Comparison of ENCODE assay signal across 15 mouse cellular contexts in genomic region chr17:72118376-72118775, GRCm38 (mm10).
DNase-seq lines count a peak whose midpoint lies in the region; ATAC-seq and TF ChIP-seq lines count a peak whose summit lies in the region.
"Had no signal": no experiment of that assay in that cellular context is flagged by ENCODE, and none has a peak within 500 bp of the region (broad histone marks: within the 10 kb centered on the region; RNA-seq: fewer than 3 reads in every experiment).

No protein-coding gene starts in this region.

- TF ChIP-seq POLR2A in kidney, adult 2 months (IDR thresholded peaks at IDR 0.05; ENCODE audit: low read depth, low read length) = no peak
- no peak for TF ChIP-seq POLR2A in testis, adult 2 months (IDR thresholded peaks at IDR 0.05; ENCODE audit: control insufficient read depth, low read depth, low read length)

- H3K4me3 ChIP-seq in kidney, adult 2 months (ENCODE audit: insufficient read depth, low read depth, low read length) = no peak overlapping the region
- no peak overlapping the region for H3K4me3 ChIP-seq in kidney, embryonic 15.5 days (replicated peaks)
- H3K4me3 ChIP-seq in testis, adult 2 months (ENCODE audit: control insufficient read depth, low read depth, low read length) = peak overlapping the region; percentile 18
- H3K4me3 ChIP-seq in midbrain, embryonic 16.5 days (ENCODE audit: low read depth, low read length) = no peak overlapping the region
- no peak overlapping the region for H3K4me3 ChIP-seq in embryonic facial prominence, embryonic 10.5 days
- H3K4me3 ChIP-seq: heart, embryonic 15.5 days; hindbrain, embryonic 10.5 days; limb, embryonic 13.5 days; liver, embryonic 15.5 days; neural tube, embryonic 13.5 days had no signal

- H3K9me3 ChIP-seq in kidney, embryonic 15.5 days (replicated peaks) = no peaks in the 10 kb centered on the region
- no peaks in the 10 kb centered on the region for H3K9me3 ChIP-seq in midbrain, embryonic 16.5 days (replicated peaks; ENCODE audit: control insufficient read depth, low read length, poor library complexity, severe bottlenecking)
- no peaks in the 10 kb centered on the region for H3K9me3 ChIP-seq in embryonic facial prominence, embryonic 10.5 days
- H3K9me3 ChIP-seq: heart, embryonic 15.5 days; hindbrain, embryonic 10.5 days; liver, embryonic 15.5 days had no signal

- no peak for TF ChIP-seq CTCF in kidney, adult 2 months (conservative IDR thresholded peaks at IDR 0.05; ENCODE audit: insufficient read depth, insufficient read length, low read depth, low read length)
- no peak for TF ChIP-seq CTCF in testis, adult 2 months (IDR thresholded peaks at IDR 0.05; ENCODE audit: control insufficient read depth, insufficient read depth, insufficient replicate concordance, low read depth, low read length)

- no peak overlapping the region for H3K4me2 ChIP-seq in kidney, embryonic 15.5 days
- H3K4me2 ChIP-seq in midbrain, embryonic 16.5 days (ENCODE audit: low read length) = no peak overlapping the region
- H3K4me2 ChIP-seq: heart, embryonic 15.5 days; limb, embryonic 13.5 days; liver, embryonic 15.5 days; neural tube, embryonic 13.5 days had no signal

- no peaks in the 10 kb centered on the region for H3K36me3 ChIP-seq in kidney, adult 2 months (ENCODE audit: control insufficient read depth, insufficient read depth, low read length)
- no peaks in the 10 kb centered on the region for H3K36me3 ChIP-seq in kidney, embryonic 15.5 days
- H3K36me3 ChIP-seq in testis, adult 2 months (ENCODE audit: control insufficient read depth, insufficient read depth, low read length) = no peaks in the 10 kb centered on the region
- H3K36me3 ChIP-seq in midbrain, embryonic 16.5 days (ENCODE audit: control insufficient read depth, insufficient read depth, low read length) = no peaks in the 10 kb centered on the region
- no peaks in the 10 kb centered on the region for H3K36me3 ChIP-seq in embryonic facial prominence, embryonic 10.5 days (replicated peaks)
- H3K36me3 ChIP-seq: heart, embryonic 15.5 days; hindbrain, embryonic 10.5 days; limb, embryonic 13.5 days; liver, embryonic 15.5 days; neural tube, embryonic 13.5 days had no signal

- H3K9ac ChIP-seq in kidney, embryonic 15.5 days = no peak overlapping the region
- no peak overlapping the region for H3K9ac ChIP-seq in midbrain, embryonic 16.5 days (ENCODE audit: low read depth, low read length)
- H3K9ac ChIP-seq: heart, embryonic 15.5 days; limb, embryonic 13.5 days; liver, embryonic 15.5 days; neural tube, embryonic 13.5 days had no signal

- WGBS in kidney, adult 2 months = 49% methylated on average over 5 of the region's 5 CpGs
- 68% methylated on average over 5 of the region's 5 CpGs for WGBS in kidney, embryonic 15.5 days
- WGBS in midbrain, embryonic 16.5 days = 74% methylated on average over 5 of the region's 5 CpGs
- WGBS in embryonic facial prominence, embryonic 10.5 days = 79% methylated on average over 5 of the region's 5 CpGs

- no peak overlapping the region for H3K27ac ChIP-seq in kidney, adult 2 months (ENCODE audit: insufficient read depth, low read depth, low read length)
- no peak overlapping the region for H3K27ac ChIP-seq in kidney, embryonic 15.5 days
- H3K27ac ChIP-seq in testis, adult 2 months (ENCODE audit: control insufficient read depth, insufficient read depth, low read depth, low read length) = no peak overlapping the region
- no peak overlapping the region for H3K27ac ChIP-seq in midbrain, embryonic 16.5 days (ENCODE audit: low read length)
- no peak overlapping the region for H3K27ac ChIP-seq in embryonic facial prominence, embryonic 10.5 days (replicated peaks)
- H3K27ac ChIP-seq: heart, embryonic 15.5 days; hindbrain, embryonic 10.5 days; limb, embryonic 13.5 days; liver, embryonic 15.5 days; neural tube, embryonic 13.5 days had no signal

- H3K27me3 ChIP-seq in kidney, adult 2 months (replicated peaks; ENCODE audit: control insufficient read depth, insufficient read depth, low read length) = no peaks in the 10 kb centered on the region
- no peaks in the 10 kb centered on the region for H3K27me3 ChIP-seq in kidney, embryonic 15.5 days
- H3K27me3 ChIP-seq in testis, adult 2 months (ENCODE audit: control insufficient read depth, insufficient read depth, low read length) = no peaks in the 10 kb centered on the region
- no peaks in the 10 kb centered on the region for H3K27me3 ChIP-seq in midbrain, embryonic 16.5 days (ENCODE audit: control insufficient read depth, insufficient read depth, low read depth, low read length)
- no peaks in the 10 kb centered on the region for H3K27me3 ChIP-seq in embryonic facial prominence, embryonic 10.5 days (replicated peaks; ENCODE audit: low read depth, poor library complexity, severe bottlenecking)
- H3K27me3 ChIP-seq: heart, embryonic 15.5 days; liver, embryonic 15.5 days; neural tube, embryonic 13.5 days had no signal

- H3K4me1 ChIP-seq in kidney, adult 2 months (ENCODE audit: control insufficient read depth, insufficient read depth, low read length) = peaks cover 3% of the 10 kb centered on the region; the same call in 1 of the 2 replicates
- peaks cover 3% of the 10 kb centered on the region; the same call in 1 of the 2 replicates for H3K4me1 ChIP-seq in kidney, embryonic 15.5 days
- H3K4me1 ChIP-seq in testis, adult 2 months (ENCODE audit: control insufficient read depth, insufficient read depth, low read length) = no peaks in the 10 kb centered on the region
- peaks cover 11% of the 10 kb centered on the region for H3K4me1 ChIP-seq in midbrain, embryonic 16.5 days (ENCODE audit: control insufficient read depth, insufficient read depth, low read length)
- no peaks in the 10 kb centered on the region for H3K4me1 ChIP-seq in embryonic facial prominence, embryonic 10.5 days
- H3K4me1 ChIP-seq: heart, embryonic 15.5 days; limb, embryonic 13.5 days; liver, embryonic 15.5 days had no signal

- DNase-seq in kidney, adult 2 months = peak; percentile 19
- no peak for DNase-seq in testis, postnatal 14 days (ENCODE audit: low spot score)
- peak; percentile 79 to 88 for DNase-seq in cerebellum, postnatal 14 days
- DNase-seq in embryonic facial prominence, embryonic 10.5 days (ENCODE audit: low spot score) = no peak
- no peak for DNase-seq in urinary bladder, postnatal 14 days (ENCODE audit: low spot score)
- DNase-seq: adrenal gland, postnatal 36 days; thymus, postnatal 25 days had no signal

- ATAC-seq in kidney, embryonic 15.5 days (replicated peaks; ENCODE audit: low FRiP score) = no peak
- no peak for ATAC-seq in midbrain, embryonic 16.5 days

Comparison
In these comparisons a context has a peak if more than half of its experiments do, and no peak if none do; other contexts are left out.
1. DNase-seq: peak in kidney, adult 2 months (single experiment) and cerebellum, postnatal 14 days (2 of 2); none in testis, postnatal 14 days (single experiment), embryonic facial prominence, embryonic 10.5 days (single experiment) and urinary bladder, postnatal 14 days (single experiment).